Mouse (Mus musculus) A20 (cell line): ENCODE results near the gene Aspg.
A peak's percentile ranks its signal among the peaks of the same experiment; 100 is the strongest.

Experiments used
- DNase-seq: peaks from one replicate; pipeline ENCODE4 v3.0.0-alpha.2; 2011; ENCODE audit warnings: low read depth, low spot score

Gene Aspg

DNA sequence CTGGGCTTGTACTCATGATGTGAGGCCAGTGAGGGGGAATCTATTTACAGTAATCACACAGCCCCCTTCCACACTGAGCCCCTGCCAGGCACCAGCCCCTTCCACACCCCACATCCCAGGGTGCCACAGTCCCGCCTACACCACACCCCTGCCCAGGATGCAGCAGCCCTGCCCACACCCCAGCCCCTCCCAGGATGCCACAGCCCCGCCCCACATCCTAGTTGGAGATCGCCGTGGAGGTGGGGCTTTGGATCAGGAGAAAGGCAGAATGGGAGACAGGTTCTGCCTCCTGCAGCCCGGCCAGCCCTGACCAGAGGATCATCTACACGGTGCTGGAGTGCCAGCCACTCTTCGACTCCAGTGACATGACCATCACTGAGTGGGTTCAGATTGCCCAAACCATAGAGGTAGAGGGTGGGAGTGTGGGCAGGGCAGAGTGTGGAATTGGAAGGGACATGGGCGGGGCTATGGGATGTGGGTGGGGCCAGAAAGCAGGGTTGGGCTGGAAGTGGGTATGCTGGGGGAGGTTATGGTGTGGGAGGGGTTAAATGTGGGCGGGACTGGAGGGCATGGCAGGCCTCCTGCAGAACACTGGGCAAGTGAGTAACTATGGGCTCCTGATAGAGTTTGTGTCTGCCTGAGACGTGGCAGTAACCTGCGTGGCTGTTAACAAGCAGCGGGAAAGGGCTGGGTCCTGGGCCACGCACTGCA is 6.4 kb downstream of the Aspg start:
- DNase-seq = no peak

GRCm38 (mm10) chr12:112113710-112114109 is 7.2 kb downstream of the Aspg start:
- DNase-seq = peak; percentile 69

DNA sequence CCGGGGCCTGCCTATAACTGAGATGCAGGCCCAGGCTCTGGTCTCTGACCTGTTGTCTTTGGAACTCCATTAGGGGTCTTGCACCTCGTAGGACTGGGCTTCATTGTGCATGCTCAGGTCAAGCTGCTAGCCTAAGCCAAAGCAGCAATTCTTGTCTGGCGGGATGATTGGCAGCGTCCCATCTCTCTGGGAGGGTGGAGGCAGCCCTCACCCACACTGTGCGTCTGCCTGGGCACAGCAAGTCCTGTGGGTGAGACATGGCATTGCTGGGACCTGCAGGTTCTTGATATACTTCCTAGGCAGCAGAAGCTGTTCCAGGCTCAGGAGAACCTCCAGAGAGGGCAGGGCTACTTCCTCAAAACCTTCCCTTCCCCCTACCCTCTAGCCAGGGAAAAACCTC is 10.5 kb downstream of the Aspg start:
- DNase-seq = no peak

GRCm38 (mm10) chr12:112117649-112118048 is 11.2 kb downstream of the Aspg start:
- no peak for DNase-seq

GRCm38 (mm10) chr12:112121188-112121587 is 14.7 kb downstream of the Aspg start:
- no peak for DNase-seq

DNA sequence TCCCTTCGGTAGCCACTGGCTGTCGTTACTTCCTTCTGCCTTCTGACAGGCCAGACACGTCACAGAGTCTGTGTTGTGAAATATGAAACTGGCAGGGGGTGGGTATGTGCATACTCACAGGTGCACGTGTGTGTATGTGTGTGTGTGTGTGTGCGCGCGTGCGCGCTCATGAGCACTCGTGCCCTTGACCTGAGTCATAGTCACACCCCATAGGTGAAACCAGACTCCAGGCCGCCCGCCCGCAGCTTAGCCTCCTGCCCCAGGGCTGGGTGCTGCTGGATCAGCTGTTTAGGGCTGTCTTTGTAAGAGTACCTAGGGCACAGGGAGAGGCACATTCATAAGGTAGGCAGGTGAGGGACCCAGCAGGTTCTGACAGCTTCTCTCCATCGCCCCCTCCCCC is 19.4 kb downstream of the Aspg start:
- DNase-seq = peak; percentile 39

DNA sequence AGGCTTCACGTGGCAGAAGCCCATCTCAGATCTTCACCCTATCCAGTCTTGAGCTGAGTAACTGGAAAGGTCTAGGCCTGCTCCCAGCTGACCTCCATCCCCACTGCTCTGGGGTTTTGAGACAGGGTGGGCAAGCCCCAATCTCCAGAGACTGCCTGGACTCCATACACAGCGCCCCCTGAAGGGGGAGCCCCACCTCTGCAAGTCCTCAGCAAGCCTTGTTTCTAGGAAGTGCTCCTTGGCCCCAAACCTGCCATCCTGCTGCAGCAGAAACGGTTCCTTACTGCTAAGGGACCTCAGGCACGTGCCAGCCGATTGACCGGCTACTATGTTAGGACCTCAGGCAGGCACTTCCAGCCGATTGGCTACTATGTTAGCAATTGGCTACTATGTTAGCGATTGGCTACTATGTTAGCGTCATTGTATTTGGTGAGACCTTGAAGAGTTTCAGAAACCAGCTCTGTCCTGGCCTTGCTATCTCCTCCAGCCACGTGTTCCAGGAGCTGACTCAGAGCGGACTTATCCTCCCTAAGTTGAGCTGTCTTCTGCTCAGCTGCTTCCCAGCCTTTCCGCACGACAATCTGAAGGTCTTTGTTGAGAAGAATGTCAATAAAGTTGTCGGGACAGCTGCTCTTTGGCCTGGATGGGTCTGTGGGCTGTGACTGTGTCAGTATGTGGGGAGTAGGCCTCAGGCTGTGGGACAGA is 20.6 kb downstream of the Aspg start:
- DNase-seq = no peak

DNA sequence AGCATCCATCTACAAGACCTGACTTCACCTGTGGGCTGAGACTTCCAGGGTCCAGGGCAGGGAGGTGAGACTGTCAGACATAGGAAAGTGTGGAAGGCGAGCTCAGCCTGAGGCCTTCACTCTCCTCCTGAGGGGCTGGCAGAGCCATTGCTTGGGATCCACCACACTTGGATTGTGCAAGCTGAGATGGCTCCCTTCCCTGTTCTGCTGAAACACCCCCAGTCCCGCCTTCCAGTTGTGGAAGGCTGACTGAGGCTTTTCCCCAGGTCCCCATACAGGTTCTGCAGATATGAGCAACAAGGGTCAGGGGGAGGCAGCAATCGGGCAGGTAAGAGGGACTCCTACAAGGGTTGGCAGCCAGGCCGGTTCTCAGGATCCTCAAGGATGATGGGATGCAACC is 22.0 kb downstream of the Aspg start:
- DNase-seq = no peak

- no peak for DNase-seq
Measured at GRCm38 (mm10) chr12:112129300-112129856, 22.9 kb downstream of the Aspg start.

GRCm38 (mm10) chr12:112130161-112130860 is 23.8 kb downstream of the Aspg start:
- DNase-seq = no peak

DNA sequence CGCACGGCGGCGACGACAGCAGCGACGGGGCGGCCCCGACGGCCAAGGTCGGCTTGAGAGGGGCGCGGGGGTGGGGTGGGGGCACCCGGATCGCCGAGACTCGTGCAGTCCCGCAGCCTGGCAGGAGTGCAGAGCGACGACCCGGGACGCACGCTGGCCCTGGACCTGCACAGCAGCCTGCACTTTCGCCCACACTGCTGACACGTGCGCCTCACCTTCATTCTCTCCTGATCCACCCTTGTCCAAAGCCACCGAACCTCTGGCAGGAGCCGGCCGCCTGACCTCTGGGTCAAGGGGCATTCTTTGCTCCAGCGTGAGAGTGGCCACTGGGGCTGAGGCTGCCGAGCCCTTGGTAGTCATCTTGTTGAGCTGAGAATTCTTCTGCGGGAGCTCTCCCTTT is 24.5 kb downstream of the Aspg start:
- no peak for DNase-seq

GRCm38 (mm10) chr12:112140231-112140630 is 33.8 kb downstream of the Aspg start:
- peak; percentile 48 for DNase-seq

- no peak for DNase-seq
Measured at GRCm38 (mm10) chr12:112140745-112141144, 34.3 kb downstream of the Aspg start.

GRCm38 (mm10) chr12:112141300-112141699 is 34.8 kb downstream of the Aspg start:
- peak; percentile 20 for DNase-seq

DNA sequence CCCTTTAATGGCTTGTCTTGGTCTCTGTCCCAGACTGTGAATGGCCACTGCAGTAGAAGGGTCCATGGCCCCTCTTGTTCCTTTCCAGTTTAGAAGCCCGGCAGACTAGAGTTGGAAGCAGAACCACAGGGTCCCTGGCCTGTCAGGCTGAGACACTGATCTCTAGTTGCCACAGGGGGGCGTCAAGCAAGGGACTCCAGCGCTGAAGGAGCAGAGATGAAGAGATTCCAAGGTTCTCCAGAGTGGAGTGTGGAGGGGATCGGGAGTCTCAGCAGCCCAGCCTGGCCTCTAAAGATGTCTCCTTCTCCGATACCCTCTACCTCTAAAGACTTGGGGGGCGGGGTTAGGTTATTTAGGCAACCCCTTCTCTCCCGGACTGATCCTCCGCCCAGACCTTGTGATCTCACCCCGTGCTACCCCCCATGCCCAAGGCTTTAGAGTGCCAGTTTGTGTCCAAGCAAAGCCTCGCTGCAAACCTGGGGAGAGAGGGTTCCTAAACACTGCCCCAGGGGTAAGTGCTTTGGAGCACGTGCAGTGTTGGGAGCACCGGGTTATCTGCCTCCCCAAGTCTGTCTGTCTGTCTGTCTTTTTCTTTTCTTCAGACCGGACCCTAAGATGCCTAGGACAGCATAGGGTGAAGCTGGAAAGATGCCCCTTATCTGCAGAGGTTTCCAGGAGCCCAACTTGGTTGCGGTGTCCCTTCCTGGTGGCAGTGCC is 36.8 kb downstream of the Aspg start:
- no peak for DNase-seq

DNA sequence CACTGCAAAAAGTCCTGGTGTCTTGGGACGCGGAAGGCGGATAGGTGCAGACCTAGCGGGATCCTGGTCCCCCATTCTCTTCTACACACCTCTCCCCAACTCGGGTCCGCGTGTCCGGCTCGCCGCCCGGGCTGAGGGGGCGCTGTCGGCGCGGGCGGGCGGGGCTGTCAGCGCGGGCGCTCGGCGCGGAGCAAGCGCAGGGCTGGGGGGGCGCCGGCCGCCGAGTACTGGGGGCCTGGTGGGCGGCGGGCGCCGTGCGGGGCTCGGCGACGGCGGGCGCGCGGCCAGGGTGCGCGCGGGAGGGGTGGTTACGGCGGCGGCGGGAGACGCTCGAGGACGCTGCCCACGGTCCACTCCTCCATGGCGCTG is 37.3 kb downstream of the Aspg start:
- DNase-seq = no peak

- DNase-seq = no peak
Measured at GRCm38 (mm10) chr12:112144377-112145115, 38.1 kb downstream of the Aspg start.

DNA sequence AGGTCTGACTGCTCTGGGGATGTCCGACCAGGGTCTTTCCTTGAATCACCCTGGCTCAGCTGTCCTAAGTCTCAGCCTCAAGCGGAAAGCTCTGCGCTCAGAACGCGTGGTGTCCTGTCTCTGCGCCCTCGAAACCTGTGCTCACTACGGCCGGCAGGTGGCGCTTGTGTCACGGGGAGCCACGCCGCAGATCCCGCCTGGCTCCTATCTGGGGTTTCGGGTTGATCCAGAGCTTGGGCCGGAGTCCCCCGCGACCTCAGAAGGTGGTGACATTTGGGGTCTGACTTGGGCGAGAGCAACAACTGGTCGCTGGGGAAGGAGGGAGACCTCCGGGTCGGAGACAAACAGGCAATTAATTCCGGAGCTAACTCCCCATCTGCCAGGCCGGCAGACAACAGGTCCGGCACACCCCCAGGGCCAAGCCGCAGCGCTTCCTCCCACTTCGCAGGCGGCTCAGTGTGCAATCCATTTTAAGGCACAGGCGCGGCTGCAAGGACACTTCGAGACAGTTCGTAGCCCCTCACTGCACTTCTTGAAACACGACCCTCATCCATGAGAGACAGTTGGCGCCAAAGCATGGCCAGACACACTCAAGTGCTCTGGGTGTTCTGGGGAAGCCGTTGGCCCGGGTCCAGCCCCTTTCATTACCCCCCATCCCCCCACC is 38.9 kb downstream of the Aspg start:
- peak; percentile 46 for DNase-seq

DNA sequence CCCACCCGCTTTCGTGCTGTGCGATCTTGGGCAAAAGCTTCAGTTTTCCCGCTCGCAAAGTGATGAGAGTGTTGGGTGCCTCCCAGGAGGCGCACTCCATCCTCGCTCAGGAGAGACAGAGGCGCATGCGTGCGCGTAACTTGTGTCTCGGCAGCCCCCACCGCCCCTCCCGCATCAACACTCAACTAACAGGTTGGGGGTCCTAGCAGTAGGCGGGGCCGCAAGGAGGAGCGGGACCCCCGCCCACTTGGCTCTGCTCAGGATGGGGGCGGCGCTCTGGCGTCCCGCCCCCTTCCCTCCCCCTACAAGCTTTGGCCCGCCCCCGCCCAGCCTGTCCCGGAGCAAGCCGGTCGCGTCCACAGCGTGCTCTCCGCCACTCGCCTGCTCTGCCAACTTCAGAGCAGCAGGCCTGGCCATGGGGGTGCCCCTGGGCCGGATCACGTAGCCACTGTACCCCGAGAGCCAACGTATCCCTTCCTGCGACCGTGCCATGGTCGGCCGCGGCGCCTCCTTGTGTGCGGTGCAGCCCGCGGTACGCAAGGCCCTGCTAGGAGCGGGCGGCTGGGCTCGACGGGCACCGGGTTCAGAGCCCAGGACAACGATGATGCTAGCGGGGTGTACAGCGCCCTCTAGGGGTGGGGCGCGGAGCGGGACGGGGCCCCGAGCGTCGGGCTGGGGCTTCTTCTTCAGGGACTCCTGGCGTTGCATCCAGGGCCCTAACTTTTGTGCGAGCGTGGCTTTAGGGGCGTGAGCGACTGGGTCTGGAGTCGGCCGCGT is 39.6 kb downstream of the Aspg start, which contains the start of gene Kif26a:
Gene Kif26a (plus strand): TSS at position 334 of the 777 bp plus-strand sequence.
- DNase-seq = no peak

- no peak for DNase-seq
Measured at GRCm38 (mm10) chr12:112147365-112147764, 40.9 kb downstream of the Aspg start.
